Mouse (Mus musculus): ENCODE data around the gene Naalad2. TPM values are rescaled to one million over a fixed set of nuclear protein-coding genes. Genes with fewer than 3 reads are reported as not detected.
"Not testable (repeated sequence)": the region's sequence is repeated elsewhere in the genome, so short reads cannot be mapped to it uniquely, and the experiment has no call there.

Naalad2 gene
- polyA plus RNA-seq, 1 experiment from 2014 or later, result 1.7 TPM

DNA sequence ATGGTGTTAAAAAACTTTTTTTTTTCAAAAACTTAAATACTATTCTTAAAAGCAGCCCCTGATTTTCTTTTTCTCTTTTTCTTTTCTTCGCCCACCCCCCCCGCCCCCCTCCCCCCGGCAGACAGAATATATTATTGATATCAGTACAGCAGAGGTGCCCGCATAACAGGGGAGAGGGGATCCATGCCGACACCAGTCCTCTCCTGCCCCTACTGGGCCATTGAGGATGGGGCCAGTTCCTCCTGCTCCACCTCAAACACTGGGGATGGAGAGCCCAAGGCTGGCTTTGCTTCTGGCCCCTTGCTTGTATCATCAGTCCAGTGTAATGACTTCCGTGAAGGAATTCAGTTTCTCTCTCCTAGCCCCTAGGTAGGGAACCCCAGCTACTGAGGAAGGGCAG, 104.5 kb downstream of the Naalad2 start:
- peaks cover 14% of the 10 kb centered on the region for H3K36me3 ChIP-seq (ENCODE audit: control insufficient read depth, insufficient read depth, low read length)
- no peaks in the 10 kb centered on the region for H3K27me3 ChIP-seq (ENCODE audit: control insufficient read depth, insufficient read depth, low read length)
- ATAC-seq (replicated peaks; ENCODE audit: insufficient number of reproducible peaks, low FRiP score, low TSS enrichment), result no peak; the same call in 1 of the 2 replicates
- no peaks in the 10 kb centered on the region for H3K9me3 ChIP-seq (replicated peaks; ENCODE audit: control insufficient read depth, low read length)
- WGBS (ENCODE audit: insufficient replicate concordance), result 99% methylated on average over 6 of the region's 6 CpGs
- no peak overlapping the region for H3K4me2 ChIP-seq
- peaks cover 2% of the 10 kb centered on the region; the same call in 1 of the 2 replicates for H3K4me1 ChIP-seq (ENCODE audit: control insufficient read depth, insufficient read depth, low read length)
- no peak overlapping the region for H3K27ac ChIP-seq (ENCODE audit: low read depth, low read length)
- no peak overlapping the region for H3K9ac ChIP-seq (ENCODE audit: low read depth, low read length)
- H3K4me3 ChIP-seq (ENCODE audit: low read depth, low read length), result no peak overlapping the region

DNA sequence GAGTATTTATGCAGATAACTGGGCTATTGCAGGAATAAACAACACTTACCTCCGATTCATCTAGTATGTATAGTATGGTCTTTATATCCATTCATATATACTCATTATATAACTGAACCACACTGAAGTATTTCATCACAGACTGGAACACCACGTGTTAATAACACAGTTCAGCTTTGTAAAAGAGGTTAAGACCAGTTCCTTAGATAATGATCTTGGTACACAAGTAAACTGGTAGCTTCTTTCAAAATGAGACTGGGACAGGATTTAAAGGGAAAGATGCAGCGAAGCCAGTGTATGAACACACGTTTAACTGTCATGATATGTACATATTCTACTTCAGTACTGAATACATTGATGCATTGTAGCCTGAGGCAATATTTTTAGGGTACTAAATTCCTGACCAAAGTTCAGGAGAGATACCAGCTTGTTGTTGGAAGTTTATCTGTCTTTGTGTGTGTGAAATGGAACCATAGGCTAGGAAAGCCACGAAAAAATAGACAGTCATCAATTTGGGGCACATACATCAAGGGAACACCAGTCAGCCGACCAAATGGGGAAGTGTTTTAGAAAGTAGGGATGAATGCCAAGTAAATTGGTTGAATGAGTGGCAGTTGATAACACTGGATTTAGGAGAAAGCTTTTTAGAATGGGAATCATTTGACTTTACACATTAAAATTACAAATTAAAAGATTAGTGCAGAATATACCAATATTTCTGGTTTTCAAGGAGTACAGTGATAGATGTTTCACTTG, 109.6 kb downstream of the Naalad2 start:
- H3K9ac ChIP-seq (ENCODE audit: low read depth, low read length), result peak overlapping the region; percentile 99

DNA sequence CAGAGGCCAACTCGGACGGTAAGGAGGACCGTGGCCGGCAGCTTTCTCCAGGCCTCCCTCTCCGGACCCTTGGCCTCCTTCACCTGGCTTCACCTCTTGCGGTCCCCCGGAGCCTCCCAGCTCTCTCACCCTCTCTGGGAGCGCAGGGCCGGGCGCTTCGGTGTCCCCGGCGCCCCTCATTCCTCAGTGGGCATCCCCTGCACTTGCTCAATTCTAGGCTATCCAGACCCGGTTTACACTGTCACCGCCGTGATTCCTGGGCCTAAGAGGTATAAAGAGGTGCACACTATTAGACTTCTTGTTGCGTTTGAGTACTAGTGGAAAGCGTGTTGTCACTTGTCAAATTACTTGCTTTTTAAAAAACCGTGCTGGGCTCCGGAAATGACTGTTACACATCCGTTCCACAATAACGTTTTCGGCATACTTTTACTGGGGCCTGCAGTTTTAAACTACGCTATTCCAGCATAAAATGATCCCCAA, 110.3 kb downstream of the Naalad2 start:
- Histone ChIP-seq H3K27ac (ENCODE audit: low read depth, low read length) (peak overlapping the region; percentile 93), H3K9ac (ENCODE audit: low read depth, low read length) (peak overlapping the region; percentile 99), H3K4me3 (ENCODE audit: low read depth, low read length) (peak overlapping the region; percentile 95), H3K9me3 (replicated peaks; ENCODE audit: control insufficient read depth, low read length) (no peaks in the 10 kb centered on the region), H3K4me1 (ENCODE audit: control insufficient read depth, insufficient read depth, low read length) (peaks cover 5% of the 10 kb centered on the region; the same call in 1 of the 2 replicates), H3K36me3 (ENCODE audit: control insufficient read depth, insufficient read depth, low read length) (no peaks in the 10 kb centered on the region), H3K27me3 (ENCODE audit: control insufficient read depth, insufficient read depth, low read length) (no peaks in the 10 kb centered on the region), H3K4me2 (peak overlapping the region; percentile 87)
- ATAC-seq (replicated peaks; ENCODE audit: insufficient number of reproducible peaks, low FRiP score, low TSS enrichment), result peak; percentile 56
- 1% methylated on average over 24 of the region's 24 CpGs for WGBS (ENCODE audit: insufficient replicate concordance)

More for the DNA sequence above, 109.6 kb downstream of the Naalad2 start:
- no peak for ATAC-seq (replicated peaks; ENCODE audit: insufficient number of reproducible peaks, low FRiP score, low TSS enrichment)
- Histone ChIP-seq H3K4me1 (ENCODE audit: control insufficient read depth, insufficient read depth, low read length) (peaks cover 5% of the 10 kb centered on the region; the same call in 1 of the 2 replicates), H3K36me3 (ENCODE audit: control insufficient read depth, insufficient read depth, low read length) (no peaks in the 10 kb centered on the region), H3K4me3 (ENCODE audit: low read depth, low read length) (peak overlapping the region; percentile 95), H3K27me3 (ENCODE audit: control insufficient read depth, insufficient read depth, low read length) (no peaks in the 10 kb centered on the region), H3K9me3 (replicated peaks; ENCODE audit: control insufficient read depth, low read length) (no peaks in the 10 kb centered on the region), H3K27ac (ENCODE audit: low read depth, low read length) (peak overlapping the region; percentile 93), H3K4me2 (peak overlapping the region; percentile 87)
- WGBS (ENCODE audit: insufficient replicate concordance), result 47% methylated on average over 6 of the region's 6 CpGs

DNA sequence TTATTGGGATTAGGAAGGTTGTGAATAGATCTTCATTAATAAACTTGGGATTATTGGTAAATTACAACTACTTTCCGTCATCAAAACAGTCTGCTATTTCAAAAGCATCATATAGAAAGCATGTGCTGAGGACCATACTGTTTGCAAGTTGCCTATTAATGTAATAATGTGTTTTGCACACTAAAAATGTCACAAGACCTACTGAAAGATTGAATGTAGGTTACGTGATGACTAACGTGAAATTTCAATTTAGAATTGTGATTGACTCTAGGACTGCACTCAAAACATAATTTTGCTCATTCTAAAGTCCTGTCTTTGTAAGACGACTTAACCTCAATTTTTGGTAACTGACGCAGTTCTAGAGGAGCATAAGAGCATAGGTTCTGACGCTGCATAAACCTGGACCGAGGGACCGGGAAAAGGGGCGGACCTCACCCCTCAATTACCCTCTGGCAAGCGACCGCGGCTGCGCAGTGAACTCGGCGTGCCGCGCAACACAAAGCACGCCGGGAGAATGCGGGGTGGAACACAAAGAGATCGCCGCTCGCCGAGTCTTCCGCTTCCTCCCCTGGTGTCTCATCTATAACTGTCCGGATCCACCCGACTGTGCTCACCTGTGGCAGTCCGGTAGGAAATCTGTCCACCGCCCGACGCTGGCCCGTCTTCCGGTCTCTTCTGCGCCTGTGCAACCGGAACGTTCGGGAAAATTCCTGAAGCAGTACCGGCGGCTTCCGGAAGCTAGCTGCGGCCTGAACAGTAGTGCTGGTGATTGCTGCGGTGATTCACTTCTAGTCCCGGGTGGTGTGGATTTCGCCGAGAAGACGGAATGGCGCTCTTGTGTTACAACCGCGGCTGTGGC, 111.0 kb downstream of the Naalad2 start, which contains the start of gene Chordc1:
Chordc1 (plus strand) TSS at position 555 of the 859 bp plus-strand sequence.
- H3K4me1 ChIP-seq (ENCODE audit: control insufficient read depth, insufficient read depth, low read length), result peaks cover 5% of the 10 kb centered on the region; the same call in 1 of the 2 replicates
- peak within 1 kb of the TSS; percentile 93 for H3K27ac ChIP-seq (ENCODE audit: low read depth, low read length)
- peak within 1 kb of the TSS; percentile 87 for H3K4me2 ChIP-seq
- peak within 1 kb of the TSS; percentile 95 for H3K4me3 ChIP-seq (ENCODE audit: low read depth, low read length)
- H3K27me3 ChIP-seq (ENCODE audit: control insufficient read depth, insufficient read depth, low read length), result no peaks in the 10 kb centered on the region
- 4% methylated on average over 49 of the region's 49 CpGs for WGBS (ENCODE audit: insufficient replicate concordance)
- no peaks in the 10 kb centered on the region for H3K9me3 ChIP-seq (replicated peaks; ENCODE audit: control insufficient read depth, low read length)
- no peaks in the 10 kb centered on the region for H3K36me3 ChIP-seq (ENCODE audit: control insufficient read depth, insufficient read depth, low read length)
- ATAC-seq (replicated peaks; ENCODE audit: insufficient number of reproducible peaks, low FRiP score, low TSS enrichment), result peak; percentile 98
- H3K9ac ChIP-seq (ENCODE audit: low read depth, low read length), result peak within 1 kb of the TSS; percentile 99

DNA sequence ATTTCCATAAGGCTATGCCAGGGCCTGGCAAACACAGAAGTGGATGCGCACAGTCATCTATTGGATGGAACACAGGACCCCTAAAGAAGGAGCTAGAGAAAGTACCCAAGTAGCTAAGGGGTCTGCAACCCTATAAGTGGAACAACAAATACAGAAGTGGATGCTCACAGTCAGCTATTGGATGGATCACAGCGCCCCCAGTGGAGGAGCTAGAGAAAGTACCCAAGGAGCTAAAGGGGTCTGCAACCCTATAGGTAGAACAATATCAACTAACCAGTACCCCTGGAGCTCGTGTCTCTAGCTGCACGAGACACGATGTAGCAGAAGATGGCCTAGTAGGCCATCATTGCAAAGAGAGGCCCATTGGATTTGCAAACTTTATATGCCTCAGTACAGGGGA, 124.1 kb downstream of the Naalad2 start:
- not testable (repeated sequence) for H3K4me2 ChIP-seq; H3K9me3 ChIP-seq (replicated peaks; ENCODE audit: control insufficient read depth, low read length); H3K4me3 ChIP-seq (ENCODE audit: low read depth, low read length); H3K4me1 ChIP-seq (ENCODE audit: control insufficient read depth, insufficient read depth, low read length); H3K27ac ChIP-seq (ENCODE audit: low read depth, low read length); H3K36me3 ChIP-seq (ENCODE audit: control insufficient read depth, insufficient read depth, low read length); H3K9ac ChIP-seq (ENCODE audit: low read depth, low read length); H3K27me3 ChIP-seq (ENCODE audit: control insufficient read depth, insufficient read depth, low read length); ATAC-seq (replicated peaks; ENCODE audit: insufficient number of reproducible peaks, low FRiP score, low TSS enrichment)
- WGBS (ENCODE audit: insufficient replicate concordance), result 32% methylated on average over 5 of the region's 5 CpGs

DNA sequence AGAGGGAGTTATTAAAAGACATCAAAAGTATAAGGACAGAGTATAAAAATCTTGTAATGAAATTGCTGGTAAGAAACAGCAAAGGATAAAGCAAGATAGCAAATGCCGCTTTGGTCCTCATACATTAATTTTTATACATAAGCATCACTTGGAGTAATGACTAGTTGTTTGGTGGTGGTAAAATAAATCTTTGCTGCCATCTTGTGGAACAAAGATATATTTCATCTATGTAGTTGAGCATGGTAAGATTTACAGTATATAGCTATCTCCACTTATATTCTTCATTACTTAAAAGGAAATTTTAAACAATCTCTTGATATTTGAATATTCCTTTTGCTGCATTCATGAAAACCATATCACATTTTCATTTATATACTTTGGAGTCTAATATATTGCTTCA, 125.3 kb downstream of the Naalad2 start:
- 44% methylated on average over 1 of the region's 1 CpGs for WGBS (ENCODE audit: insufficient replicate concordance)
- Histone ChIP-seq H3K9me3 (replicated peaks; ENCODE audit: control insufficient read depth, low read length) (no peaks in the 10 kb centered on the region), H3K4me3 (ENCODE audit: low read depth, low read length) (no peak overlapping the region), H3K9ac (ENCODE audit: low read depth, low read length) (no peak overlapping the region), H3K4me2 (no peak overlapping the region), H3K27ac (ENCODE audit: low read depth, low read length) (no peak overlapping the region), H3K27me3 (ENCODE audit: control insufficient read depth, insufficient read depth, low read length) (no peaks in the 10 kb centered on the region), H3K4me1 (ENCODE audit: control insufficient read depth, insufficient read depth, low read length) (no peaks in the 10 kb centered on the region), H3K36me3 (ENCODE audit: control insufficient read depth, insufficient read depth, low read length) (no peaks in the 10 kb centered on the region)
- no peak for ATAC-seq (replicated peaks; ENCODE audit: insufficient number of reproducible peaks, low FRiP score, low TSS enrichment)

DNA sequence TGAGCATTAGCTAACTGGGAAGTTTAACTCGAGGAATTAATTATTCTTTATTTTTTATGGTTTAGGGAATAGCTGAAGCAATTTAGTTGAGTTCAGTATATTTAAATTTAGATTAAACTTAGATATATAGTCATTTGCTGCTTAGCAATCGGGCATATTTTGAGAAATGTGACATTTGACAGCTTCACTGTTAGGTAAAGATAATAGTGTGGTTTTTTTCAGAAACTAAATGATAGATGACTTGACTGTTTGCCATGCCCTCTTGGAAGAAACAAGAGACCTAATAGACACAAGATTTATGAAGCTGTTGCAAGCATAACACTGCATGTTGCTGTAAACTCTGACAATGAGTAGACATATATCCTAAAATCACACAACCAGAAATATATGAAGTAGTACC, 126.0 kb downstream of the Naalad2 start:
- H3K27me3 ChIP-seq (ENCODE audit: control insufficient read depth, insufficient read depth, low read length), result no peaks in the 10 kb centered on the region
- H3K27ac ChIP-seq (ENCODE audit: low read depth, low read length), result no peak overlapping the region
- H3K4me3 ChIP-seq (ENCODE audit: low read depth, low read length), result no peak overlapping the region
- H3K4me2 ChIP-seq, result no peak overlapping the region
- no peak for ATAC-seq (replicated peaks; ENCODE audit: insufficient number of reproducible peaks, low FRiP score, low TSS enrichment)
- no peaks in the 10 kb centered on the region for H3K9me3 ChIP-seq (replicated peaks; ENCODE audit: control insufficient read depth, low read length)
- H3K9ac ChIP-seq (ENCODE audit: low read depth, low read length), result no peak overlapping the region
- 46% methylated on average over 2 of the region's 2 CpGs for WGBS (ENCODE audit: insufficient replicate concordance)
- no peaks in the 10 kb centered on the region for H3K4me1 ChIP-seq (ENCODE audit: control insufficient read depth, insufficient read depth, low read length)
- no peaks in the 10 kb centered on the region for H3K36me3 ChIP-seq (ENCODE audit: control insufficient read depth, insufficient read depth, low read length)

DNA sequence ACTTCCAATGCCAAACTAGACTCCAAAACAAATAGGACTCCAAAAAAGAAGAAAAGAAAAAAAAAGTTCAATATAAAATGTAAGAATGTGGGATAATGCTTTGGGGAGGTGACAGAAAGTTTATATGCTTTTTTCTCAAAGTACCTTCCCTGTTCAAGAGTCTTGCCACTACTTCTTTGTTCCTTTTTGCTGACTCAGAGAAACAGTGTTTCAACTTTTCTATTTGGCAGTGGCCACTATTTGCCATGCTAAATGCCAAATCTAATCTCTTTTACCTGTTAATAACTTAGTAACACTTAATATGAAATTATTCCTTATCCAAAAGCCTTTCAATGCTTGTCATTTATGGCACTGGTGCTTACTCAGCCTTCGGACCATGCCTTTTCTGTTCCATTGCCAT, 126.9 kb downstream of the Naalad2 start:
- no peak for ATAC-seq (replicated peaks; ENCODE audit: insufficient number of reproducible peaks, low FRiP score, low TSS enrichment)
- no peak overlapping the region for H3K9ac ChIP-seq (ENCODE audit: low read depth, low read length)
- no peaks in the 10 kb centered on the region for H3K4me1 ChIP-seq (ENCODE audit: control insufficient read depth, insufficient read depth, low read length)
- no peaks in the 10 kb centered on the region for H3K27me3 ChIP-seq (ENCODE audit: control insufficient read depth, insufficient read depth, low read length)
- no peak overlapping the region for H3K4me2 ChIP-seq
- H3K4me3 ChIP-seq (ENCODE audit: low read depth, low read length), result no peak overlapping the region
- no peaks in the 10 kb centered on the region for H3K36me3 ChIP-seq (ENCODE audit: control insufficient read depth, insufficient read depth, low read length)
- WGBS (ENCODE audit: insufficient replicate concordance), result 69% methylated on average over 1 of the region's 1 CpGs
- H3K9me3 ChIP-seq (replicated peaks; ENCODE audit: control insufficient read depth, low read length), result no peaks in the 10 kb centered on the region
- H3K27ac ChIP-seq (ENCODE audit: low read depth, low read length), result no peak overlapping the region

All from heart, embryonic 11.5 days (tissue).